Comparison of ENCODE assay signal across 29 mouse cellular contexts in the genomic region with DNA sequence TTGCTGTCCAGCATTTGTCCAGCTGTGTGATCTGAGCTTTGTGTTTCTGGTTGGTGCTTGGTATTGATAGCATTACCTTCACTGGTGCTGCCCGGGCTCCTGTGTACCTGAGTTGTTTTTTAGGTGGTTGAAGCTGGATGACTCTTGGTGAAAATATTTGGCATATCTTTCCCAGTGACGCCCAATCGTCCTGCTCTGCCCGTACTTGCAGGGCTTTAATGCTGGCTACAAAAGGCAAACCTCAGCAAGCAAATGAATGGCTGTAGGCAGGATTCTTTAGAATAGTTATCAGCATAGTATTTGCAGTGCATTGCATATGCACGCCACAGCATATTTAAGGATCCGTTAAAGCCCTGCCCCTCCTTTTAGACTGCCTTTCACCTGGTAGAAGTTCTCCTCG.
DNase-seq lines count a peak whose midpoint lies in the region; ATAC-seq lines count a peak whose summit lies in the region.
"Had no signal": no experiment of that assay in that cellular context is flagged by ENCODE, and none has a peak within 500 bp of the region (broad histone marks: within the 10 kb centered on the region; RNA-seq: fewer than 3 reads in every experiment).

No protein-coding gene starts in this region.

- ATAC-seq in embryonic facial prominence, embryonic 14.5 days (ENCODE audit: low read depth): peak; percentile 59; the same call in 1 of the 2 replicates
- ATAC-seq in embryonic facial prominence, embryonic 15.5 days (ENCODE audit: insufficient number of reproducible peaks, low FRiP score, low TSS enrichment, low read depth): no peak
- ATAC-seq in stomach, embryonic 15.5 days (ENCODE audit: insufficient read depth, low FRiP score, low read depth): no peak; the same call in 1 of the 2 replicates
- ATAC-seq in erythroblast, adult 5-6 weeks (replicated peaks; ENCODE audit: low FRiP score, poor library complexity, severe bottlenecking): no peak
- ATAC-seq in erythroid progenitor cell, adult 5-6 weeks (replicated peaks; ENCODE audit: low FRiP score, poor library complexity, severe bottlenecking): no peak
- ATAC-seq: CD4-positive, CD25-positive, alpha-beta regulatory T cell, adult 4 months; forebrain, embryonic 13.5 days; forebrain, embryonic 16.5 days; hindbrain, postnatal 0 days had no signal

- peak overlapping the region; percentile 15; the same call in 1 of the 2 replicates for H3K4me3 ChIP-seq in embryonic facial prominence, embryonic 14.5 days (ENCODE audit: low read depth, low read length)
- peak overlapping the region; percentile 30 for H3K4me3 ChIP-seq in embryonic facial prominence, embryonic 15.5 days (replicated peaks)
- peak overlapping the region; percentile 17; the same call in 1 of the 2 replicates for H3K4me3 ChIP-seq in stomach, embryonic 15.5 days (replicated peaks)
- H3K4me3 ChIP-seq: erythroblast, embryonic 14.5 days; forebrain, embryonic 10.5 days; forebrain, embryonic 13.5 days; heart, adult 2 months; heart, embryonic 10.5 days; heart, embryonic 13.5 days had no signal

- WGBS in embryonic facial prominence, embryonic 14.5 days: 81% methylated on average over 7 of the region's 7 CpGs
- WGBS in embryonic facial prominence, embryonic 15.5 days: 74% methylated on average over 7 of the region's 7 CpGs
- 67% methylated on average over 7 of the region's 7 CpGs for WGBS in stomach, embryonic 15.5 days

- H3K9me3 ChIP-seq in embryonic facial prominence, embryonic 14.5 days (ENCODE audit: control insufficient read depth, low read length): no peaks in the 10 kb centered on the region
- H3K9me3 ChIP-seq in embryonic facial prominence, embryonic 15.5 days (replicated peaks): no peaks in the 10 kb centered on the region
- no peaks in the 10 kb centered on the region for H3K9me3 ChIP-seq in stomach, embryonic 15.5 days
- H3K9me3 ChIP-seq: embryonic facial prominence, embryonic 12.5 days; forebrain, embryonic 10.5 days; forebrain, embryonic 13.5 days; heart, embryonic 10.5 days; heart, embryonic 13.5 days had no signal

- 0 out of 2 replicates have a peak overlapping the region, but pooled peaks have one; percentile 14 for H3K4me2 ChIP-seq in embryonic facial prominence, embryonic 14.5 days (ENCODE audit: low read depth, low read length)
- peak overlapping the region; percentile 8; the same call in 1 of the 2 replicates for H3K4me2 ChIP-seq in embryonic facial prominence, embryonic 15.5 days (replicated peaks)
- H3K4me2 ChIP-seq in stomach, embryonic 15.5 days: no peak overlapping the region
- H3K4me2 ChIP-seq: embryonic facial prominence, embryonic 12.5 days; forebrain, embryonic 13.5 days; heart, embryonic 13.5 days; hindbrain, embryonic 14.5 days had no signal

- DNase-seq in lung, postnatal 36 days: peak; percentile 8
- DNase-seq in lung, postnatal 14 days: no peak
- peak; percentile 68 for DNase-seq in embryonic facial prominence, embryonic 14.5 days (ENCODE audit: low spot score)
- DNase-seq in adrenal gland, postnatal 25 days: no peak
- DNase-seq: adrenal gland, adult 2 months; adrenal gland, postnatal 14 days; cerebellum, adult 11-12 months; cerebellum, adult 8-10 months; cerebellum, postnatal 10 days; cerebellum, postnatal 36 days; gastrocnemius, postnatal 10 days; gastrocnemius, postnatal 36 days; heart, adult 2 months; heart, postnatal 14 days; heart, postnatal 4 days had no signal

- H3K9ac ChIP-seq in embryonic facial prominence, embryonic 14.5 days (ENCODE audit: low read depth, low read length): no peak overlapping the region
- no peak overlapping the region for H3K9ac ChIP-seq in embryonic facial prominence, embryonic 15.5 days
- H3K9ac ChIP-seq in stomach, embryonic 15.5 days: no peak overlapping the region
- H3K9ac ChIP-seq: embryonic facial prominence, embryonic 12.5 days; forebrain, embryonic 13.5 days; heart, embryonic 13.5 days; hindbrain, embryonic 14.5 days had no signal

- H3K27ac ChIP-seq in embryonic facial prominence, embryonic 14.5 days (replicated peaks; ENCODE audit: low read depth, low read length): peak overlapping the region; percentile 40
- H3K27ac ChIP-seq in embryonic facial prominence, embryonic 15.5 days (replicated peaks): peak overlapping the region; percentile 41; the same call in 1 of the 2 replicates
- H3K27ac ChIP-seq in stomach, embryonic 15.5 days: no peak overlapping the region
- H3K27ac ChIP-seq: embryonic facial prominence, embryonic 12.5 days; forebrain, embryonic 10.5 days; forebrain, embryonic 13.5 days; heart, adult 2 months; heart, embryonic 10.5 days; heart, embryonic 13.5 days; hindbrain, embryonic 14.5 days; hindbrain, postnatal 0 days had no signal

- no peaks in the 10 kb centered on the region for H3K4me1 ChIP-seq in embryonic facial prominence, embryonic 14.5 days (ENCODE audit: control insufficient read depth, insufficient read depth, low read length)
- H3K4me1 ChIP-seq in embryonic facial prominence, embryonic 15.5 days: no peaks in the 10 kb centered on the region
- H3K4me1 ChIP-seq in stomach, embryonic 15.5 days: no peaks in the 10 kb centered on the region
- H3K4me1 ChIP-seq: embryonic facial prominence, embryonic 12.5 days had no signal

- peaks cover 13% of the 10 kb centered on the region for H3K36me3 ChIP-seq in embryonic facial prominence, embryonic 14.5 days (ENCODE audit: control insufficient read depth, insufficient read depth, low read length)
- H3K36me3 ChIP-seq in embryonic facial prominence, embryonic 15.5 days: peaks cover 12% of the 10 kb centered on the region; the same call in 1 of the 2 replicates
- H3K36me3 ChIP-seq in stomach, embryonic 15.5 days: 0 out of 2 replicates have a peak, but pooled peaks cover under 1% of the 10 kb centered on the region

- H3K27me3 ChIP-seq in embryonic facial prominence, embryonic 14.5 days (replicated peaks; ENCODE audit: control insufficient read depth, insufficient read depth, low read length): no peaks in the 10 kb centered on the region
- H3K27me3 ChIP-seq in embryonic facial prominence, embryonic 15.5 days: no peaks in the 10 kb centered on the region
- no peaks in the 10 kb centered on the region for H3K27me3 ChIP-seq in stomach, embryonic 15.5 days (replicated peaks)
- H3K27me3 ChIP-seq: embryonic facial prominence, embryonic 12.5 days; forebrain, embryonic 13.5 days; heart, embryonic 13.5 days had no signal

Comparison
In these comparisons a context has a peak if more than half of its experiments do, and no peak if none do; other contexts are left out.
1. DNase-seq: peak in lung, postnatal 36 days (single experiment) and embryonic facial prominence, embryonic 14.5 days (single experiment); none in lung, postnatal 14 days (single experiment) and adrenal gland, postnatal 25 days (single experiment).
2. Peak in every context shown above with its lines, with median percentiles within 50 percentile points of each other: H3K4me3 ChIP-seq.